23 mouse cellular contexts compared by ENCODE assay signal in genomic region chr10:71137606-71138005, GRCm38 (mm10). TPM values are rescaled to one million over a fixed set of nuclear protein-coding genes. Genes with fewer than 3 reads are reported as not detected.
"Had no signal": no experiment of that assay in that cellular context is flagged by ENCODE, and none has a peak within 500 bp of the region (broad histone marks: within the 10 kb centered on the region; RNA-seq: fewer than 3 reads in every experiment).

No protein-coding gene starts in this region.

- H3K27ac ChIP-seq: kidney, postnatal 0 days; layer of hippocampus, adult 2 months; liver, embryonic 14.5 days; macrophage; midbrain, embryonic 12.5 days; midbrain, embryonic 15.5 days; neural tube, embryonic 12.5 days; neural tube, embryonic 15.5 days; stomach, postnatal 0 days had no signal

- H3K4me3 ChIP-seq: layer of hippocampus, adult 2 months; midbrain, embryonic 12.5 days; midbrain, embryonic 15.5 days; neural tube, embryonic 12.5 days; neural tube, embryonic 15.5 days had no signal

- H3K4me2 ChIP-seq: liver, embryonic 11.5 days; lung, embryonic 14.5 days; midbrain, embryonic 12.5 days; midbrain, embryonic 15.5 days; neural tube, embryonic 12.5 days; neural tube, embryonic 15.5 days had no signal

- ATAC-seq: intestine, postnatal 0 days; liver, postnatal 0 days; lung, postnatal 0 days; midbrain, embryonic 15.5 days had no signal

- H3K36me3 ChIP-seq: midbrain, embryonic 12.5 days; midbrain, embryonic 15.5 days; neural tube, embryonic 12.5 days; neural tube, embryonic 15.5 days had no signal

- DNase-seq: kidney, adult 2 months; kidney, postnatal 25 days; layer of hippocampus, adult 9-11 months; liver, postnatal 0 days; lung, embryonic 14.5 days; right cerebral cortex, adult 18-20 months; right cerebral cortex, postnatal 14 days; right cerebral cortex, postnatal 4 days; thymus, adult 2 months; thymus, postnatal 25 days had no signal

- H3K9ac ChIP-seq: liver, embryonic 14.5 days; liver, postnatal 0 days; lung, embryonic 14.5 days; midbrain, embryonic 12.5 days; midbrain, embryonic 15.5 days; neural tube, embryonic 12.5 days; neural tube, embryonic 15.5 days had no signal

- H3K9me3 ChIP-seq: midbrain, embryonic 12.5 days; neural tube, embryonic 12.5 days; neural tube, embryonic 15.5 days had no signal

- H3K27me3 ChIP-seq: midbrain, embryonic 12.5 days; midbrain, embryonic 15.5 days; neural tube, embryonic 12.5 days; neural tube, embryonic 15.5 days had no signal

- H3K4me1 ChIP-seq: midbrain, embryonic 15.5 days; neural tube, embryonic 12.5 days had no signal

RNA-seq across cellular contexts. Expression of gene Bicc1, which starts 21.9 kb away (rescaled TPM):
- total RNA-seq: megakaryocyte-erythroid progenitor cell, adult 5-6 weeks had no signal
- polyA plus RNA-seq: macrophage had no signal
